In the genomic region with DNA sequence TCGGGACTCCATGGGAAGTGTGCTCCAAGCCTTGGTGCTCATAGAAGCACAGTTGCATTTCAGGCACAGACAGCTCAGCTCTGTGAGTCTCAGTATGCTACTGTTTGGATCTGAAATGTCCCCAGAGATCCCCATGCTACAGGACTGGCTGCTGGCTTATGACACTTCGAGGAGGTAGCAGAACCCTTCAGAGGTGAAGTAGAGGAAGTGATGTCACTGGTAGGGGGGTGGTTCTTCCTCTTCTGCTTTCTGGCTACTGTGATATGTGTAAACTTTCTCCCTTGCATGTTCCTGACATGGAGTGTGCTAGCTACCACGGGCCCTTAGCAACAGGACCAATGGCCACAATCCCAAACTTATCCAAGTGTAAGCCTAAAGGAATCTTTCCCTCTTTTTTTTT, we compare ENCODE assay signal across 17 mouse cellular contexts.
DNase-seq lines count a peak whose midpoint lies in the region; ATAC-seq and TF ChIP-seq lines count a peak whose summit lies in the region.
"Had no signal": no experiment of that assay in that cellular context is flagged by ENCODE, and none has a peak within 500 bp of the region (broad histone marks: within the 10 kb centered on the region; RNA-seq: fewer than 3 reads in every experiment).

No protein-coding gene starts in this region.

- H3K79me2 ChIP-seq in MEL (ENCODE audit: control insufficient read depth, insufficient read depth, low read length, poor library complexity) = no peaks in the 10 kb centered on the region

- ATAC-seq in monocyte, adult 5-6 weeks (replicated peaks; ENCODE audit: insufficient number of reproducible peaks, low FRiP score, low TSS enrichment, poor library complexity, severe bottlenecking) = peak; percentile 81
- ATAC-seq: hindbrain, postnatal 0 days had no signal

- TF ChIP-seq EP300 in MEL (IDR thresholded peaks at IDR 0.05; ENCODE audit: low read depth in 1 of 2, low read length in 2 of 2) = no peak

- WGBS in spleen, adult 2 months = 35% methylated on average over 3 of the region's 3 CpGs

- intact Hi-C loops in left cerebral cortex, postnatal 10 days (cut with DNase I) = no loop called here

- no peak for TF ChIP-seq CTCF in spleen, adult 2 months (IDR thresholded peaks at IDR 0.05; ENCODE audit: extremely low read depth, insufficient read depth, insufficient read length, insufficient replicate concordance)
- no peak for TF ChIP-seq CTCF in MEL (IDR thresholded peaks at IDR 0.05 in 2 of 3, conservative IDR thresholded peaks at IDR 0.05 in 1 of 3; ENCODE audit: control insufficient read depth in 1 of 3, insufficient read depth in 1 of 3, low read depth in 2 of 3, low read length in 3 of 3, poor library complexity in 1 of 3, severe bottlenecking in 1 of 3)

- H3K9me3 ChIP-seq in MEL (replicated peaks; ENCODE audit: insufficient read depth, low read length) = no peaks in the 10 kb centered on the region
- H3K9me3 ChIP-seq: kidney, embryonic 15.5 days; liver, embryonic 13.5 days had no signal

- no peaks in the 10 kb centered on the region for H3K27me3 ChIP-seq in spleen, adult 2 months (ENCODE audit: control insufficient read depth, insufficient read depth, low read length)
- H3K27me3 ChIP-seq in MEL (ENCODE audit: control insufficient read depth in 1 of 2, insufficient read depth in 2 of 2, low read length in 2 of 2) = no peaks in the 10 kb centered on the region
- H3K27me3 ChIP-seq: kidney, embryonic 15.5 days; liver, embryonic 13.5 days had no signal

- H3K27ac ChIP-seq in spleen, adult 2 months (ENCODE audit: insufficient read depth, low read length) = 0 out of 2 replicates have a peak overlapping the region, but pooled peaks have one; percentile 4
- no peak overlapping the region for H3K27ac ChIP-seq in MEL (ENCODE audit: control insufficient read depth, low read depth, low read length)
- H3K27ac ChIP-seq: hindbrain, postnatal 0 days; kidney, embryonic 15.5 days; layer of hippocampus, adult 2 months; liver, embryonic 13.5 days; stomach, postnatal 0 days had no signal

- H3K36me3 ChIP-seq in spleen, adult 2 months (ENCODE audit: control insufficient read depth, insufficient read depth, low read length) = no peaks in the 10 kb centered on the region
- H3K36me3 ChIP-seq in MEL (ENCODE audit: control insufficient read depth in 1 of 2, insufficient read depth in 2 of 2, low read length in 2 of 2) = peaks cover 0 to 9% of the 10 kb centered on the region in 2 experiments; a peak in 2 of 4 replicates
- H3K36me3 ChIP-seq: kidney, embryonic 15.5 days; liver, embryonic 13.5 days had no signal

- H3K4me3 ChIP-seq in spleen, adult 2 months (ENCODE audit: extremely low read depth, insufficient read depth, insufficient read length) = no peak overlapping the region
- H3K4me3 ChIP-seq in MEL (ENCODE audit: control insufficient read depth in 1 of 2, insufficient read depth in 1 of 2, low read depth in 2 of 2, low read length in 2 of 2) = no peak overlapping the region
- H3K4me3 ChIP-seq: kidney, embryonic 15.5 days; layer of hippocampus, adult 2 months; liver, embryonic 13.5 days; myocyte had no signal

- H3K9ac ChIP-seq in MEL (ENCODE audit: control insufficient read depth, low read depth, low read length, poor library complexity, severe bottlenecking) = no peak overlapping the region
- H3K9ac ChIP-seq: kidney, embryonic 15.5 days; liver, embryonic 13.5 days had no signal

- H3K4me1 ChIP-seq in spleen, adult 2 months (ENCODE audit: control insufficient read depth, insufficient read depth, insufficient read length) = peaks cover 19% of the 10 kb centered on the region; the same call in 1 of the 2 replicates
- H3K4me1 ChIP-seq in MEL (ENCODE audit: control insufficient read depth in 1 of 2, insufficient read depth in 2 of 2, low read length in 2 of 2) = peaks cover 0 to 13% of the 10 kb centered on the region in 2 experiments; a peak in 2 of 4 replicates

- TF ChIP-seq RAD21 in MEL (IDR thresholded peaks at IDR 0.05; ENCODE audit: low read depth, low read length) = no peak

- TF ChIP-seq POLR2A in spleen, adult 2 months (IDR thresholded peaks at IDR 0.05; ENCODE audit: low read depth, low read length) = no peak
- TF ChIP-seq POLR2A in MEL (IDR thresholded peaks at IDR 0.05; ENCODE audit: control insufficient read depth in 1 of 2, insufficient read depth in 1 of 2, low read depth in 1 of 2, low read length in 2 of 2, poor library complexity in 1 of 2) = no peak; a peak in 1 of 4 replicates

- DNase-seq in spleen, adult 2 months (ENCODE audit: low read depth in 1 of 2, low spot score in 2 of 2) = peak; percentile 33 to 48
- no peak for DNase-seq in spleen, adult 18-20 months
- DNase-seq in MEL (ENCODE audit: low read depth, low spot score) = peak; percentile 78
- DNase-seq in induced T-regulatory cell, adult 2 months (ENCODE audit: low read depth) = peak; percentile 45
- no peak for DNase-seq in left cerebral cortex, adult 9 months (ENCODE audit: low spot score in 2 of 2)
- DNase-seq in left cerebral cortex, postnatal 10 days (ENCODE audit: extremely low spot score in 1 of 2, low spot score in 2 of 2) = no peak
- no peak for DNase-seq in c-Kit-positive CD71-positive TER-119-positive erythroid progenitor cells, embryonic 14.5 days (ENCODE audit: low spot score)
- DNase-seq: cerebellum, adult 11-12 months; liver, embryonic 13.5 days; right cerebral cortex, postnatal 14 days; thymus, postnatal 36 days had no signal

TF ChIP-seq in MEL, 35 proteins besides CTCF, POLR2A, EP300 and RAD21:
- TF ChIP-seq HCFC1 (IDR thresholded peaks at IDR 0.05; ENCODE audit: low read depth, low read length) (peak; percentile 49; the same call in 1 of the 2 replicates), MAX (IDR thresholded peaks at IDR 0.05; ENCODE audit: low read length) (0 out of 2 replicates have a peak, but pooled peaks have one; percentile 38), ZKSCAN1 (IDR thresholded peaks at IDR 0.05; ENCODE audit: low read depth, low read length) (no peak)

Comparison
In these comparisons a context has a peak if more than half of its experiments do, and no peak if none do; other contexts are left out.
1. DNase-seq: peak in spleen, adult 2 months (2 of 2), MEL (single experiment) and induced T-regulatory cell, adult 2 months (single experiment); none in spleen, adult 18-20 months (0 of 2), left cerebral cortex, adult 9 months (0 of 2), left cerebral cortex, postnatal 10 days (0 of 2) and c-Kit-positive CD71-positive TER-119-positive erythroid progenitor cells, embryonic 14.5 days (single experiment).